Mouse (Mus musculus) embryonic facial prominence, embryonic 15.5 days (tissue): ENCODE results near the gene Drg1. TPM values are rescaled to one million over a fixed set of nuclear protein-coding genes. Genes with fewer than 3 reads are reported as not detected.
"Not testable (repeated sequence)": the region's sequence is repeated elsewhere in the genome, so short reads cannot be mapped to it uniquely, and the experiment has no call there.

Experiments
- ATAC-seq: fragments of 200-750 bp; cut with Nextera tagmentation; 2 replicates; pipeline ENCODE4 v1.8.0; 2017; ENCODE audit warnings: low read depth, moderate TSS enrichment; ENCODE audit not compliant: insufficient number of reproducible peaks, low FRiP score, low TSS enrichment
- H3K27ac ChIP-seq: fragments of 300-500 bp; sonication (generic); replicated peaks from 2 replicates; pipeline ENCODE4 v1.5.1; 2015; ENCODE audit warnings: mild to moderate bottlenecking, inconsistent platforms
- H3K27me3 ChIP-seq: fragments of 300-500 bp; sonication (generic); 2 replicates; pipeline ENCODE4 v1.6.1; 2015; ENCODE audit warnings: inconsistent platforms
- H3K36me3 ChIP-seq: fragments of 300-500 bp; sonication (generic); 2 replicates; pipeline ENCODE4 v1.6.1; 2015; ENCODE audit warnings: mild to moderate bottlenecking, inconsistent platforms
- H3K4me1 ChIP-seq: fragments of 300-500 bp; sonication (generic); 2 replicates; pipeline ENCODE4 v1.6.1; 2015; ENCODE audit warnings: inconsistent platforms
- H3K4me2 ChIP-seq: fragments of 300-500 bp; sonication (generic); replicated peaks from 2 replicates; pipeline ENCODE4 v1.6.1; 2015; ENCODE audit warnings: mild to moderate bottlenecking, inconsistent platforms
- H3K4me3 ChIP-seq: fragments of 300-500 bp; sonication (generic); replicated peaks from 2 replicates; pipeline ENCODE4 v1.5.1; 2015; ENCODE audit warnings: mild to moderate bottlenecking, inconsistent platforms
- H3K9ac ChIP-seq: fragments of 300-500 bp; sonication (generic); 2 replicates; pipeline ENCODE4 v1.6.1; 2015; ENCODE audit warnings: inconsistent platforms
- H3K9me3 ChIP-seq: fragments of 300-500 bp; sonication (generic); replicated peaks from 2 replicates; pipeline ENCODE4 v1.6.1; 2016; ENCODE audit warnings: inconsistent platforms
- WGBS: fragments of 180-500 bp; shearing (Covaris S2); methylation state at CpG from one replicate; pipeline ENCODE4 v1.1.7; 2015; 5-methylcytosine and 5-hydroxymethylcytosine counted together
- polyA plus RNA-seq: library from polyadenylated mRNA; unstranded; fragments of >200 nt; fragmentation: Nextera tagmentation; extraction: Ambion mirVana; gene quantifications from 2 replicates; pipeline ENCODE4 v1.2.1, GENCODE M21; 2015

Gene Drg1
- polyA plus RNA-seq, 1 experiment from 2014 or later: 201 TPM

DNA sequence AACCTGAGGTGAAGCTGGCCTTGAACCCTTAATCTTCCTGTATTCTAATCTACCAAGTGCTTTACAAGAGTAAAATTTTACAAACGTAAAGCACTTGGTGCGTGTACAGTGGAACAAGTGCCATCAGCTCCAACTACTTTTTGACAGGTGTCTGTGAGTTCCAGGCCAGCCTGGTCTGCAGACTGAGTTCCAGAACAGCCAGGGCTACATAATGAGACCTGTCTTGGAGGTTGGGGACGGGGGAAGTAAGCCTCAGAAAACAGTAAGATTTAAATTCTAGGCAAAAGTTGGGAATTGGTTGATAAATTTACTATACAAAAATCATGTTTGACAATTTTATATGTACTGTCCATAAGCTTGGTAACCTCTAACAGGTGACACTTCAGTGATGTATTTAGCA lies 61.0 kb downstream of the Drg1 start:
- Histone ChIP-seq H3K27me3 (no peaks in the 10 kb centered on the region), H3K9me3 (no peaks in the 10 kb centered on the region), H3K9ac (no peak overlapping the region), H3K4me2 (no peak overlapping the region), H3K4me3 (no peak overlapping the region), H3K4me1 (no peaks in the 10 kb centered on the region), H3K36me3 (peaks cover 38% of the 10 kb centered on the region), H3K27ac (no peak overlapping the region)
- 92% methylated on average over 3 of the region's 3 CpGs for WGBS
- no peak for ATAC-seq

DNA sequence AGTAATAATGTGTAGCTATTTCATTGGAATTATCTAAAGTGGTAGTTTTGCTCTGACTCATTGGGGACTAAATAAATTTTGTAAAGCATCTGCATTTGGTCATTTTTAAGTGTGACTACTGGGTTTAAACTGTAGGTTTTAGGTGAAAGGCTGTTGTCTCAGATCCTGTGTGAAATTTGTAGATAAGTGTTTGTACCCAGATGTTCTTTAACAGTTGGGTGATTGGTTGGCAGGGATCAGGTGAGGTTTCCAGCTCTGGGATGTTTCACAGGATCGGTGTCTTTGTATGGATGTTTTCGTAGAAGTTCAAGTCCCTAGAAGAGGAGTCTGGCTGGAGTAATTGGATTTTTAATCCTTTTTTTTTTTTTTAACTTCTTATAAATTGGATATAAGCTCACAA lies 62.4 kb downstream of the Drg1 start:
- WGBS: 80% methylated on average over 2 of the region's 2 CpGs
- H3K4me3 ChIP-seq: peak overlapping the region; percentile 43
- peak overlapping the region; percentile 19 for H3K4me2 ChIP-seq

DNA sequence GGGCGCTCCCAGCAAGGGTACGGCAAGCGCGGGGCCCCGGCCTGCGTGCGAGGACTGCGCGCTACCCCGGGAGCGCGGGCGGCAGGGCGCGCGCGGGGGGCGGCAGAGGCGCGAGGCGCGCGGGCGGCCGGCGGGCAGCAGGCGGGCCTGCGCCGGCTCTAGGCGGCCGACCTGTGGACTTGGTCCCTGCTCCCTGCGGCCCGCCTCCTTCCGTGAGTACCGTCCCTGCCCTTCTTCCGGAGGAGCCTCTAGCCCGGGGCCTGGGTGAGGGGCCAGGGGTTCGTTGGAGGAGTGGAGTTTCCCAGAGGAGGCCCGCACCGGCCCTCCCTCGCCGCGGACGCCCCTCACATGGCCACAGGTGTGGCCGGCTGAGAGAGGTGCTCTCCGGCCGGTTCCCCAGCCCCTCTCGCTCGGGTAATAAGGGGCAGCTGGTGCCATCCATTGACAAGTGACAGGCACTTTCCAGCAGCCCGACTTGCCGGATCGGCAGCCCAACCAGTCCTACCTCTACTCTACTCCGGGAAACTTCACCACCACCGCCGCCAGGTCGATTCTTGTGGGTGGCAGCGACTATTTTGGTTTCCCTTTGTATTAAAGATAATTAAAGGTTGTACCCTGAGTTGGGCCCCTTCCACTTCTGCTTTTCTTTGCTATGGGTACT lies 63.3 kb downstream of the Drg1 start:
- H3K4me1 ChIP-seq: no peaks in the 10 kb centered on the region
- WGBS: under 1% methylated on average over 57 of the region's 57 CpGs
- H3K4me3 ChIP-seq: peak overlapping the region; percentile 43
- peaks cover 26% of the 10 kb centered on the region for H3K36me3 ChIP-seq
- no peaks in the 10 kb centered on the region for H3K27me3 ChIP-seq
- H3K9me3 ChIP-seq: no peaks in the 10 kb centered on the region
- 0 out of 2 replicates have a peak, but pooled peaks have one; percentile 0 for ATAC-seq
- H3K9ac ChIP-seq: peak overlapping the region; percentile 6
- H3K27ac ChIP-seq: peak overlapping the region; percentile 23
- H3K4me2 ChIP-seq: peak overlapping the region; percentile 19

More for the DNA sequence above, 62.4 kb downstream of the Drg1 start:
- Histone ChIP-seq H3K9ac (no peak overlapping the region), H3K36me3 (peaks cover 31% of the 10 kb centered on the region), H3K27ac (no peak overlapping the region), H3K9me3 (no peaks in the 10 kb centered on the region), H3K4me1 (no peaks in the 10 kb centered on the region), H3K27me3 (no peaks in the 10 kb centered on the region)
- ATAC-seq: no peak

- peak; percentile 67 for ATAC-seq
- H3K27me3 ChIP-seq: no peaks in the 10 kb centered on the region
- under 1% methylated on average over 42 of the region's 57 CpGs for WGBS
- no peaks in the 10 kb centered on the region for H3K9me3 ChIP-seq
- no peaks in the 10 kb centered on the region for H3K4me1 ChIP-seq
- H3K36me3 ChIP-seq: peaks cover 23% of the 10 kb centered on the region
- H3K9ac ChIP-seq: peak within 1 kb of the TSS; percentile 6
- H3K27ac ChIP-seq: peak within 1 kb of the TSS; percentile 23
- peak within 1 kb of the TSS; percentile 19 for H3K4me2 ChIP-seq
- H3K4me3 ChIP-seq: peak within 1 kb of the TSS; percentile 43
These were observed 63.9 kb downstream of the Drg1 start, which contains the start of gene Eif4enif1 for GRCm38 (mm10) chr11:3202231-3202701. Eif4enif1 (plus strand) TSS chr11:3202392.

DNA sequence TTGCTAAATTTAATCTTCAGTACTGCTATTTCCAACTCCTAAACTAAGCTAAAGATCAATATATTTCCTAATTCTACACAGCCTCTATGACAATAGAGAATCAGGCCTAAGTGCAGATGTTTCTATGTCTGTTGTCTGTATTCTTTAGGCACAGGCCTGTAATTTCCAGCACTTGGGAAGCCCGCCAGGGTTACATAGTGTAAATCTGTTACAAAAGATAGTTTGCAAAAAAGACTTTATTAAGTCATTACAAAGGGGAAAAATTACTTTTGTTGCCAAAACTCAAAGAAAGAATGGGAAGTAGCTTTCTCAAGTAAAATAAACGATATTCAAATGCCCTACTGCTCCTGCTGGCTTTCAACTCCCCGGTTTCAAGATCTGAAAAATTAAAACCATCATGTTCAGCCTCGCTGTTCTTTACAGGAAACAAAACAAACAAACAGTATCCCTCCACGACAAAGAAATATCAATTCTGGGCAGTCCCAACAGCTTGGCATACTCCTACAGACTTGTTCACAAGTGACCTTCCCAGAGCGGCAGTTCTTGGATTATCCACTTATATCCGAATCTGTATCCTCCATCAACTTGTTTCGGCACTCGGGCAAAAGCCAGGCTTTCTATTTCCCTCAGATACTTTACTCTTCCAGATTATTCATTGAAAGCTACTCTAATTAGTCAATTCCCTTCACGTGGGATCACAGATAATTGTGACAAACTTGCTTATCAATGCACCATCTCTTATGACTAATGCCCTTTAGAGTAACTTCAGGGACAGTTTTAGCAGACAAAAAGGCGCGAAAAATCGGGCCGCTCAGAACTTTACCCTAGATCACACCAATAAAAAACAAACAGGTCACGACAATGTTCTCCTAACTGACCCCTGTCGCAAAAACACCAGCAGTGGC lies 64.6 kb downstream of the Drg1 start:
- ATAC-seq: no peak
- 4% methylated on average over 16 of the region's 16 CpGs for WGBS
- Histone ChIP-seq H3K9ac (no peak overlapping the region), H3K27me3 (no peaks in the 10 kb centered on the region), H3K36me3 (peaks cover 16% of the 10 kb centered on the region), H3K4me3 (peak overlapping the region; percentile 43), H3K4me1 (no peaks in the 10 kb centered on the region), H3K9me3 (no peaks in the 10 kb centered on the region), H3K4me2 (peak overlapping the region; percentile 9), H3K27ac (no peak overlapping the region)

DNA sequence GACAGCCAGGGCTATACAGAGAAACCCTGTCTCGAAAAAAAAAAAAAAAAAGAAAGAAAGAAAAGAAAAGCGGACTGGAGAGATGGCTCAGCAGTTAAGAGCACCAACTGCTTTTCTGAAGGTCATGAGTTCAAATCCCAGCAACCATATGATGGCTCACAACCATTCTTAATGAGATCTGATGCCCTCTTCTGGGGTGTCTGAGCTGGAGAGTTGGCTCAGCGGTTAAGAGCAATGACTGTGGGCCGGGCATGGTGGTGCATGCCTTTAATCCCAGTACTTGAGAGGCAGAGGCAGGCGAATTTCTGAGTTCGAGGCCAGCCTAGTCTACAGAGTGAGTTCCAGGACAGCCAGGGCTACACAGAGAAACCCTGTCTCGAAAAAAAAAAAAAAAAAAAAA lies 65.6 kb downstream of the Drg1 start:
- WGBS: 88% methylated on average over 7 of the region's 7 CpGs
- ATAC-seq, H3K27me3 ChIP-seq: not testable (repeated sequence)

GRCm38 (mm10) chr11:3193363-3193762 lies 72.9 kb downstream of the Drg1 start, which contains the start of gene Sfi1:
Sfi1 (minus strand) TSS chr11:3193463.
- no peak within 1 kb of the TSS for H3K4me3 ChIP-seq
- no peak within 1 kb of the TSS for H3K4me2 ChIP-seq
- no peak within 1 kb of the TSS for H3K27ac ChIP-seq
- no peaks in the 10 kb centered on the region for H3K36me3 ChIP-seq
- H3K9ac ChIP-seq: no peak within 1 kb of the TSS
- no peaks in the 10 kb centered on the region for H3K9me3 ChIP-seq
- H3K27me3 ChIP-seq: no peaks in the 10 kb centered on the region
- ATAC-seq: no peak
- no peaks in the 10 kb centered on the region for H3K4me1 ChIP-seq
- 86% methylated on average over 25 of the region's 25 CpGs for WGBS

More for the DNA sequence above, 65.6 kb downstream of the Drg1 start:
- H3K9ac ChIP-seq, H3K9me3 ChIP-seq, H3K4me1 ChIP-seq, H3K27ac ChIP-seq, H3K36me3 ChIP-seq, H3K4me2 ChIP-seq, H3K4me3 ChIP-seq: not testable (repeated sequence)

- not testable (repeated sequence) for H3K4me3 ChIP-seq, H3K9me3 ChIP-seq, H3K4me2 ChIP-seq, H3K4me1 ChIP-seq, H3K27ac ChIP-seq, H3K9ac ChIP-seq, H3K27me3 ChIP-seq, H3K36me3 ChIP-seq, ATAC-seq
- WGBS: 78% methylated on average over 1 of the region's 1 CpGs
These were observed 83.5 kb downstream of the Drg1 start for GRCm38 (mm10) chr11:3182707-3183106.

GRCm38 (mm10) chr11:3181971-3182370 lies 84.2 kb downstream of the Drg1 start:
- H3K27me3 ChIP-seq, H3K36me3 ChIP-seq, H3K9ac ChIP-seq, H3K4me1 ChIP-seq, H3K27ac ChIP-seq, H3K4me3 ChIP-seq, H3K9me3 ChIP-seq, ATAC-seq, H3K4me2 ChIP-seq: not testable (repeated sequence)
- WGBS: 68% methylated on average over 1 of the region's 1 CpGs

DNA sequence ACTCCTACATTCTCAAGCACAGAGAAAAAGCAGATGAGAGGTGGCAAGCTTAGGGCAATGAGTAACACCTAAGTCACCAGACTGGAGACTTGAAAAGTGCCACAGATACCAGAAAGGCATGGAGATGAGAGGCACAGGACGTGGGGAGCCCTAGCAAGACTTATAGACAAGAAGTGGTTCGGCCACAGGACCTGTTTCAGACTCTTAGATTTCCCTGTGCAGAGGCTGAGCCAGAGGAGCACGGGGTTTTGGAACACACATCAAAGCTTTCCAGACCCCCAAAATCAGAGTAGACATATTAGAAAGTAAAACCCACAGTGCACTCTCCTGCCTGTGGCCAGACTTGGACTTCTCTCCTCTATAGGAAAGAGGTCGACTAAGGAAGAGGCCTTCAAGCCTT lies 85.0 kb downstream of the Drg1 start:
- H3K9ac ChIP-seq, H3K27me3 ChIP-seq, H3K4me1 ChIP-seq, H3K27ac ChIP-seq, H3K4me2 ChIP-seq, H3K36me3 ChIP-seq, H3K9me3 ChIP-seq, H3K4me3 ChIP-seq, ATAC-seq: not testable (repeated sequence)
- 55% methylated on average over 4 of the region's 4 CpGs for WGBS

GRCm38 (mm10) chr11:3180510-3181160 lies 85.6 kb downstream of the Drg1 start:
- 74% methylated on average over 6 of the region's 6 CpGs for WGBS
- H3K4me3 ChIP-seq, H3K27ac ChIP-seq, ATAC-seq, H3K27me3 ChIP-seq, H3K9ac ChIP-seq, H3K9me3 ChIP-seq, H3K36me3 ChIP-seq, H3K4me1 ChIP-seq, H3K4me2 ChIP-seq: not testable (repeated sequence)
